Mouse (Mus musculus): ENCODE results near the gene Nrp2. TPM values are rescaled to one million over a fixed set of nuclear protein-coding genes. Genes with fewer than 3 reads are reported as not detected.

Gene Nrp2
- total RNA-seq, 2 experiments from 2014 or later: 27.9 to 41.1 TPM

GRCm38 (mm10) chr1:62809601-62810228 is 106.6 kb downstream of the Nrp2 start:
- DNase-seq (ENCODE audit: low spot score in 2 of 2): no peak

GRCm38 (mm10) chr1:62811141-62811540 is 108.1 kb downstream of the Nrp2 start:
- no peak for DNase-seq (ENCODE audit: low spot score in 2 of 2)

- DNase-seq (ENCODE audit: low spot score in 2 of 2): no peak
Observed at GRCm38 (mm10) chr1:62812701-62813684, 109.9 kb downstream of the Nrp2 start.

GRCm38 (mm10) chr1:62813938-62814337 is 110.9 kb downstream of the Nrp2 start:
- DNase-seq (ENCODE audit: low spot score in 2 of 2): no peak

- no peak for DNase-seq (ENCODE audit: low spot score in 2 of 2)
Observed at GRCm38 (mm10) chr1:62817566-62817965, 114.5 kb downstream of the Nrp2 start.

GRCm38 (mm10) chr1:62820170-62820569 is 117.1 kb downstream of the Nrp2 start:
- DNase-seq (ENCODE audit: low spot score in 2 of 2): no peak

- DNase-seq (ENCODE audit: low spot score in 2 of 2): no peak
Observed at GRCm38 (mm10) chr1:62821509-62822398, 118.7 kb downstream of the Nrp2 start.

- no peak for DNase-seq (ENCODE audit: low spot score in 2 of 2)
Observed at GRCm38 (mm10) chr1:62823549-62824195, 120.6 kb downstream of the Nrp2 start.

GRCm38 (mm10) chr1:62825822-62826765 is 123.0 kb downstream of the Nrp2 start:
- no peak for DNase-seq (ENCODE audit: low spot score in 2 of 2)

GRCm38 (mm10) chr1:62827316-62827715 is 124.2 kb downstream of the Nrp2 start:
- no peak for DNase-seq (ENCODE audit: low spot score in 2 of 2)

- DNase-seq (ENCODE audit: low spot score in 2 of 2): no peak
Observed at GRCm38 (mm10) chr1:62828156-62828555, 125.1 kb downstream of the Nrp2 start.

- no peak for DNase-seq (ENCODE audit: low spot score in 2 of 2)
Observed at GRCm38 (mm10) chr1:62829690-62830417, 126.8 kb downstream of the Nrp2 start.

GRCm38 (mm10) chr1:62830418-62830769 is 127.3 kb downstream of the Nrp2 start:
- DNase-seq (ENCODE audit: low spot score in 2 of 2): no peak

- DNase-seq (ENCODE audit: low spot score in 2 of 2): no peak
Observed at GRCm38 (mm10) chr1:62831725-62832455, 128.8 kb downstream of the Nrp2 start.

GRCm38 (mm10) chr1:62833356-62833755 is 130.3 kb downstream of the Nrp2 start:
- no peak for DNase-seq (ENCODE audit: low spot score in 2 of 2)

GRCm38 (mm10) chr1:62834443-62835185 is 131.5 kb downstream of the Nrp2 start:
- DNase-seq (ENCODE audit: low spot score in 2 of 2): no peak

GRCm38 (mm10) chr1:62838083-62838482 is 135.0 kb downstream of the Nrp2 start:
- no peak for DNase-seq (ENCODE audit: low spot score in 2 of 2)

- DNase-seq (ENCODE audit: low spot score in 2 of 2): no peak
Observed at GRCm38 (mm10) chr1:62838631-62839030, 135.5 kb downstream of the Nrp2 start.
